Mouse (Mus musculus) brain, embryonic 14.5 days (tissue): ENCODE results near the gene Gsdme. TPM values are rescaled to one million over a fixed set of nuclear protein-coding genes. Genes with fewer than 3 reads are reported as not detected.

Experiments used
- DNase-seq: peaks from one replicate; pipeline ENCODE4 v3.0.0-alpha.2; 2011; ENCODE audit warnings: low read depth
- CTCF ChIP-seq: fragments of 200-500 bp; IDR thresholded peaks from 2 replicates; pipeline ENCODE4 v1.5.1; 2012; ENCODE audit warnings: inconsistent platforms, mild to moderate bottlenecking, moderate library complexity, borderline replicate concordance; ENCODE audit not compliant: insufficient read depth, insufficient read length; ENCODE audit errors: extremely low read depth
- POLR2A ChIP-seq: fragments of 200-500 bp; IDR thresholded peaks from 2 replicates; pipeline ENCODE4 v1.6.1; 2012; ENCODE audit warnings: mild to moderate bottlenecking, inconsistent platforms, borderline replicate concordance; ENCODE audit not compliant: poor library complexity, insufficient read depth, insufficient read length, severe bottlenecking; ENCODE audit errors: extremely low read depth
- polyA plus RNA-seq: library from polyadenylated mRNA; depleted of rRNA; stranded (reverse); fragments of >200 nt; gene quantifications from 2 replicates; pipeline ENCODE4 v1.2.3, GENCODE M21; 2012

Gsdme gene
- polyA plus RNA-seq, 1 experiment = 21.3 TPM

- TF ChIP-seq CTCF (no peak), POLR2A (no peak)
- DNase-seq = no peak
Measured at GRCm38 (mm10) chr6:50286881-50287280, 23.2 kb upstream of the Gsdme start.

- no peak for TF ChIP-seq POLR2A
- TF ChIP-seq CTCF = no peak
- no peak for DNase-seq
Measured at GRCm38 (mm10) chr6:50279642-50280041, 16.0 kb upstream of the Gsdme start.

- no peak for DNase-seq
- no peak for TF ChIP-seq POLR2A
- TF ChIP-seq CTCF = no peak
Measured at GRCm38 (mm10) chr6:50273947-50274346, 10.3 kb upstream of the Gsdme start.

GRCm38 (mm10) chr6:50273416-50273815, 9.8 kb upstream of the Gsdme start:
- no peak for TF ChIP-seq POLR2A
- no peak for TF ChIP-seq CTCF
- no peak for DNase-seq

GRCm38 (mm10) chr6:50262310-50262709, 1.4 kb downstream of the Gsdme start:
- no peak for DNase-seq
- TF ChIP-seq POLR2A (no peak), CTCF (no peak)

- no peak for DNase-seq
- no peak for TF ChIP-seq POLR2A
- TF ChIP-seq CTCF = no peak
Measured at GRCm38 (mm10) chr6:50261922-50262261, 1.8 kb downstream of the Gsdme start.

- no peak for TF ChIP-seq CTCF
- TF ChIP-seq POLR2A = peak; percentile 69; the same call in 1 of the 2 replicates
- DNase-seq = peak; percentile 91
Measured at GRCm38 (mm10) chr6:50261201-50261921, 2.3 kb downstream of the Gsdme start.

- no peak for DNase-seq
- TF ChIP-seq CTCF = no peak
- TF ChIP-seq POLR2A = no peak
Measured at GRCm38 (mm10) chr6:50255356-50255755, 8.3 kb downstream of the Gsdme start.

- peak; percentile 12 for DNase-seq
- TF ChIP-seq CTCF (no peak), POLR2A (no peak)
Measured at GRCm38 (mm10) chr6:50254723-50255184, 8.9 kb downstream of the Gsdme start.

- DNase-seq = no peak
- TF ChIP-seq CTCF = no peak
- TF ChIP-seq POLR2A = no peak
Measured at GRCm38 (mm10) chr6:50252690-50253089, 11.0 kb downstream of the Gsdme start.

GRCm38 (mm10) chr6:50247791-50248190, 15.9 kb downstream of the Gsdme start:
- DNase-seq = no peak
- TF ChIP-seq POLR2A = no peak
- TF ChIP-seq CTCF = no peak

GRCm38 (mm10) chr6:50247356-50247755, 16.3 kb downstream of the Gsdme start:
- TF ChIP-seq CTCF (no peak), POLR2A (no peak)
- DNase-seq = no peak

- DNase-seq = no peak
- no peak for TF ChIP-seq POLR2A
- TF ChIP-seq CTCF = no peak
Measured at GRCm38 (mm10) chr6:50244967-50245366, 18.7 kb downstream of the Gsdme start.

- no peak for TF ChIP-seq CTCF
- TF ChIP-seq POLR2A = no peak
- DNase-seq = no peak
Measured at GRCm38 (mm10) chr6:50244126-50244525, 19.5 kb downstream of the Gsdme start.
